Mouse (Mus musculus) lung, postnatal 36 days (tissue): ENCODE data around the gene Gfi1b.

Source experiments
- DNase-seq: peaks from one replicate; pipeline ENCODE4 v3.0.0; 2022; ENCODE audit warnings: mixed read lengths

The Gfi1b gene

GRCm38 (mm10) chr2:28621111-28621510 is 671 bp downstream of the Gfi1b start:
- no peak for DNase-seq

- DNase-seq: no peak
Measured at GRCm38 (mm10) chr2:28620522-28620921, 1.3 kb downstream of the Gfi1b start.

GRCm38 (mm10) chr2:28619369-28619768 is 2.4 kb downstream of the Gfi1b start:
- no peak for DNase-seq

- DNase-seq: no peak
Measured at GRCm38 (mm10) chr2:28618777-28619336, 2.9 kb downstream of the Gfi1b start.

GRCm38 (mm10) chr2:28617498-28618486 is 4.0 kb downstream of the Gfi1b start:
- DNase-seq: no peak

GRCm38 (mm10) chr2:28616874-28617273 is 4.9 kb downstream of the Gfi1b start:
- DNase-seq: no peak

GRCm38 (mm10) chr2:28616358-28616757 is 5.4 kb downstream of the Gfi1b start:
- DNase-seq: peak; percentile 16

- DNase-seq: no peak
Measured at GRCm38 (mm10) chr2:28613599-28613998, 8.2 kb downstream of the Gfi1b start.

GRCm38 (mm10) chr2:28612436-28613063 is 9.2 kb downstream of the Gfi1b start:
- DNase-seq: no peak

- no peak for DNase-seq
Measured at GRCm38 (mm10) chr2:28611407-28611787, 10.4 kb downstream of the Gfi1b start.

GRCm38 (mm10) chr2:28610716-28611406 is 10.9 kb downstream of the Gfi1b start:
- DNase-seq: peak; percentile 27

- no peak for DNase-seq
Measured at GRCm38 (mm10) chr2:28609851-28610250, 11.9 kb downstream of the Gfi1b start.

GRCm38 (mm10) chr2:28607341-28608165 is 14.2 kb downstream of the Gfi1b start:
- peak; percentile 16 for DNase-seq

GRCm38 (mm10) chr2:28606601-28607340 is 15.0 kb downstream of the Gfi1b start:
- no peak for DNase-seq

GRCm38 (mm10) chr2:28605789-28606541 is 15.8 kb downstream of the Gfi1b start:
- no peak for DNase-seq

GRCm38 (mm10) chr2:28603542-28603941 is 18.2 kb downstream of the Gfi1b start:
- DNase-seq: no peak

GRCm38 (mm10) chr2:28601720-28602590 is 19.8 kb downstream of the Gfi1b start:
- no peak for DNase-seq

GRCm38 (mm10) chr2:28599569-28599900 is 22.2 kb downstream of the Gfi1b start:
- no peak for DNase-seq

- DNase-seq: no peak
Measured at GRCm38 (mm10) chr2:28598692-28599568, 22.9 kb downstream of the Gfi1b start.
